In the genomic region with DNA sequence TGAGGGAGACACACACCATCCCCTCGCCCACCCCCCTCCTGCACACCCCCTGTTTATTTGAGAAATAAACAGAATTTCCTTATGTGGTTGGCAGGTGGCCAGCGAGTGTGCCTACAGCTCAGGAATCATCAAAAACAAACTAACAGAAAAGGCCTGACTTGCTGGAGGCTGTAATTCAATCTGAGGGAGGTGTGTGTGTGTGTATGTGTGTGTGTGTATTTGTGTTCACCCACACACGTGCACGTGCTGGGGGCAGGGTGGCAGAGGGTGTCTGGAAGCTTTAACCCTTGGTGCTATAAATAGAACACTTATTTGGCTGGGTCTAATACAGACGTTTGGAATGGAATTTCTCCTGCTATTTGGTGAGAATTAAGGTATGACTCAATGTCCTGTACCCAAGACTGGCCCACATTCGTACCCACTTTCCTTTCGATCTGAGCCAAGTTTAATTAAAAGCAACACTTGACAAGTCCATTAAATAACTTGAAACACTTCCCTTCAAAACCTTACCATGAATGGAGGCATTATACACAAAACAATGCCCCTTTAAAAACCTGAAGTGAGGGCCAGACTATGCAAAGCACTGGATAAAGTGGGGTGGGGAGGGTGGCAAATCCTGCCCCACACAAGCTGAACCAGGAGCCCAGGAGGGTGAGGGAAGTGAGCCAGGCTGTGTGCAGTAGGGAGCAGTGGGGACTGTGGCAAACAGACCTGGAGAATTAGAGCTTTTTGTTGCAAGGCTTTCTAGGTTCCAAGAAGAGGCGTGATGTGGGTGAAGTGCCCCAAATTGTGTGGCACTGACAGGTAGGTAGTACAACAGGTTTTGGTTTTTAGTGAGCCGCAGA, we compare ENCODE assay signal across 8 mouse cellular contexts. TPM values are rescaled to one million over a fixed set of nuclear protein-coding genes. Genes with fewer than 3 reads are reported as not detected.
A peak's percentile ranks its signal among the peaks of the same experiment; 100 is the strongest.
DNase-seq lines count a peak whose midpoint lies in the region; ATAC-seq and TF ChIP-seq lines count a peak whose summit lies in the region.

No protein-coding gene starts in this region.

- DNase-seq in lung, embryonic 14.5 days: peak; percentile 85
- no peak for DNase-seq in lung, adult 2 months
- DNase-seq in kidney, adult 8-10 months: peak; percentile 41 to 59
- peak; percentile 22 for DNase-seq in right cerebral cortex, postnatal 14 days
- no peak for DNase-seq in ovary, postnatal 14 days (ENCODE audit: low spot score)
- DNase-seq in embryo, embryonic 9.5 days (ENCODE audit: extremely low spot score): no peak
- DNase-seq in thymus, adult 2 months: no peak

- no peak overlapping the region for H3K4me3 ChIP-seq in lung, embryonic 14.5 days (ENCODE audit: low read depth, low read length)
- H3K4me3 ChIP-seq in lung, adult 2 months (replicated peaks; ENCODE audit: extremely low read depth, low read depth, low read length): no peak overlapping the region
- H3K4me3 ChIP-seq in embryonic facial prominence, embryonic 15.5 days (replicated peaks): no peak overlapping the region
- H3K4me3 ChIP-seq in thymus, adult 2 months (ENCODE audit: control insufficient read depth, insufficient read depth, low read length): no peak overlapping the region

- WGBS in lung, embryonic 14.5 days: 23% methylated on average over 9 of the region's 9 CpGs
- WGBS in lung, adult 2 months: 29% methylated on average over 9 of the region's 9 CpGs
- WGBS in embryonic facial prominence, embryonic 15.5 days: 24% methylated on average over 9 of the region's 9 CpGs
- WGBS in thymus, adult 2 months: 57% methylated on average over 9 of the region's 9 CpGs

- H3K9me3 ChIP-seq in lung, embryonic 14.5 days (ENCODE audit: low read depth, low read length): no peaks in the 10 kb centered on the region
- no peaks in the 10 kb centered on the region for H3K9me3 ChIP-seq in embryonic facial prominence, embryonic 15.5 days (replicated peaks)

- no peak for TF ChIP-seq POLR2A in lung, adult 2 months (IDR thresholded peaks at IDR 0.05; ENCODE audit: borderline replicate concordance, extremely low read depth, low read depth, low read length)
- TF ChIP-seq POLR2A in thymus, adult 2 months (IDR thresholded peaks at IDR 0.05; ENCODE audit: control insufficient read depth, extremely low read depth, insufficient read depth, low read length, poor library complexity): no peak

- H3K9ac ChIP-seq in lung, embryonic 14.5 days: no peak overlapping the region
- no peak overlapping the region for H3K9ac ChIP-seq in embryonic facial prominence, embryonic 15.5 days

- peak overlapping the region; percentile 22; the same call in 1 of the 2 replicates for H3K4me2 ChIP-seq in lung, embryonic 14.5 days
- no peak overlapping the region for H3K4me2 ChIP-seq in embryonic facial prominence, embryonic 15.5 days (replicated peaks)

- peak; percentile 75 for ATAC-seq in lung, embryonic 14.5 days (ENCODE audit: insufficient read depth)
- ATAC-seq in embryonic facial prominence, embryonic 15.5 days (ENCODE audit: insufficient number of reproducible peaks, low FRiP score, low TSS enrichment, low read depth): peak; percentile 78

- peaks cover 57% of the 10 kb centered on the region for H3K4me1 ChIP-seq in lung, embryonic 14.5 days (ENCODE audit: insufficient read depth)
- peaks cover 34% of the 10 kb centered on the region for H3K4me1 ChIP-seq in lung, adult 2 months (ENCODE audit: control insufficient read depth, insufficient read depth, low read length)
- H3K4me1 ChIP-seq in embryonic facial prominence, embryonic 15.5 days: peaks cover 40% of the 10 kb centered on the region
- no peaks in the 10 kb centered on the region for H3K4me1 ChIP-seq in thymus, adult 2 months (replicated peaks; ENCODE audit: control insufficient read depth, insufficient read depth, low read length)

- H3K36me3 ChIP-seq in lung, embryonic 14.5 days (ENCODE audit: insufficient read depth): no peaks in the 10 kb centered on the region
- no peaks in the 10 kb centered on the region for H3K36me3 ChIP-seq in embryonic facial prominence, embryonic 15.5 days
- H3K36me3 ChIP-seq in thymus, adult 2 months (ENCODE audit: control insufficient read depth, insufficient read depth, low read length): no peaks in the 10 kb centered on the region

- TF ChIP-seq CTCF in lung, embryonic 14.5 days (IDR thresholded peaks at IDR 0.05; ENCODE audit: low read depth): no peak
- TF ChIP-seq CTCF in lung, adult 2 months (IDR thresholded peaks at IDR 0.05; ENCODE audit: insufficient read depth, low read length): no peak
- TF ChIP-seq CTCF in thymus, adult 2 months (IDR thresholded peaks at IDR 0.05; ENCODE audit: borderline replicate concordance, control insufficient read depth, extremely low read depth, insufficient read depth, low read length, poor library complexity): no peak

- H3K27ac ChIP-seq in lung, embryonic 14.5 days (ENCODE audit: low read depth): peak overlapping the region; percentile 85
- H3K27ac ChIP-seq in embryonic facial prominence, embryonic 15.5 days (replicated peaks): peak overlapping the region; percentile 63
- H3K27ac ChIP-seq in thymus, adult 2 months (ENCODE audit: control insufficient read depth, insufficient read depth, low read length): no peak overlapping the region

- no peaks in the 10 kb centered on the region for H3K27me3 ChIP-seq in lung, embryonic 14.5 days (ENCODE audit: insufficient read depth, low read length)
- no peaks in the 10 kb centered on the region for H3K27me3 ChIP-seq in embryonic facial prominence, embryonic 15.5 days
- no peaks in the 10 kb centered on the region for H3K27me3 ChIP-seq in thymus, adult 2 months (ENCODE audit: control insufficient read depth, insufficient read depth, low read length)

RNA-seq across cellular contexts. Expression of gene Myo10, which starts 20.1 kb away (rescaled TPM):
- 48.5 and 54.8 TPM in 2 replicates for polyA plus RNA-seq in lung, embryonic 14.5 days (2014; fragmentation: Nextera tagmentation; extraction: Ambion mirVana)
- polyA plus RNA-seq in lung, adult 2 months (2012; rRNA removed): 81.3 and 82.7 TPM in 2 replicates
- 34.0 and 34.9 TPM in 2 replicates for polyA plus RNA-seq in embryonic facial prominence, embryonic 15.5 days (2015; fragmentation: Nextera tagmentation; extraction: Ambion mirVana)
- polyA plus RNA-seq in thymus, adult 2 months (2012; rRNA removed): 26.1 and 29.9 TPM in 2 replicates

Comparison
In these comparisons a context has a peak if more than half of its experiments do, and no peak if none do; other contexts are left out.
1. DNase-seq: peak in lung, embryonic 14.5 days (single experiment), kidney, adult 8-10 months (2 of 2) and right cerebral cortex, postnatal 14 days (single experiment); none in lung, adult 2 months (single experiment), ovary, postnatal 14 days (single experiment), embryo, embryonic 9.5 days (single experiment) and thymus, adult 2 months (single experiment).